Mouse (Mus musculus) ES-E14 (cell line): ENCODE results near the gene Spata1.

Source experiments
- MAFK ChIP-seq: IDR thresholded peaks from 2 replicates; pipeline ENCODE4 v1.6.1; 2014; ENCODE audit warnings: mild to moderate bottlenecking, low read depth, low read length, inconsistent platforms; ENCODE audit not compliant: insufficient read depth
- ZC3H11A ChIP-seq: IDR thresholded peaks from 2 replicates; pipeline ENCODE4 v1.6.1; 2012; ENCODE audit warnings: low read depth, mild to moderate bottlenecking, inconsistent platforms, low read length, borderline replicate concordance
- ZNF384 ChIP-seq: IDR thresholded peaks from 2 replicates; pipeline ENCODE4 v1.6.1; 2012; ENCODE audit warnings: low read depth, low read length, inconsistent platforms

DNA sequence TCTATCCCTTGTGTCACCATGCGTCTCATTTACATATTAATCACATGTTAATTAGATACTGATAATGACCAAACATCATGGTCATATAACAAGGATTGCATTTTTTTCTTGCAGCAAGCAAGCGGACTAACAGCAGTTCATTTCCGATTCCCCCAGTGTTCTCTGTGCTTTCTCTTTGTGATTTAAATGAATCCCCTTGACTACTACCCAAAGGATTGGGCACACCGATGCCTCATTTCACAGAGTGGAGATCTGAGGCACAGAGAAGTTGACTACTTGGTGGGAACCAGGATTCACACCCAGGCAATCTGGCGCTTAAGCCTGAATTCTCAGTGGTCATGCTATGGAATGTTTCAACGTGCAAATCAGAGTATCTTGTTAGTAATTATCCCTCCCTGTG, 35.4 kb upstream of the Spata1 start:
- TF ChIP-seq ZNF384, result no peak
- TF ChIP-seq ZC3H11A, result no peak
- TF ChIP-seq MAFK, result no peak
